Mouse (Mus musculus) large intestine, adult 2 months (tissue): ENCODE data around the gene Cyp4x1. TPM values are rescaled to one million over a fixed set of nuclear protein-coding genes. Genes with fewer than 3 reads are reported as not detected.
A peak's percentile ranks its signal among the peaks of the same experiment; 100 is the strongest.
"Not testable (repeated sequence)": the region's sequence is repeated elsewhere in the genome, so short reads cannot be mapped to it uniquely, and the experiment has no call there.

Experiments used
- DNase-seq: peaks from one replicate; pipeline ENCODE4 v3.0.0-alpha.2; 2012; ENCODE audit warnings: low read depth, low spot score
- WGBS: fragments of 180-500 bp; shearing (Covaris S2); methylation state at CpG from one replicate; pipeline ENCODE4 v1.1.7; 2018; 5-methylcytosine and 5-hydroxymethylcytosine counted together
- polyA plus RNA-seq: library from polyadenylated mRNA; depleted of rRNA; stranded (reverse); fragments of >200 nt; gene quantifications from 2 replicates; pipeline ENCODE4 v1.2.3, GENCODE M21; 2012; rRNA removed

Cyp4x1 gene
- 0.11 TPM in 2 replicates for polyA plus RNA-seq

GRCm38 (mm10) chr4:115133621-115134295, at the start of gene Cyp4x1:
Gene Cyp4x1 (minus strand): TSS chr4:115134281.
- no peak for DNase-seq
- WGBS, result 5% methylated on average over 29 of the region's 29 CpGs

DNA sequence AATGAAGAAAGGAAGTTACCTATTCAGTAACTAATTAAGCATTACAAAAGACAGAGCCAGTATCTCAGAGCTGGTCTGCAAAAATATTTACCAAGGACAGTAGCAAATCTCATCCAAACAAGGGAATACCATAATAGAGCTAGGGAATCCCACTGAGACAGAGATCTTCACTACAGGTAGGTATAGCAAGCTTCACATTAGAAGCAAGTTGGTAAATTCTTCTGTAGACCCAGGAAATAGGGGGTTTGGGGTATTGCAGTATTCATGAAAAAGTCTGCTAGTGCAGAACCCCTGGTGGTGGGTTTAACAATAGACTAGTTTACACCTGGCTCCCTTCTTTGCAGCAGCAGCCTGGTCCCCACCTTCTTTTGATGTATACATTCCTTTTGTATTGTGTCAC, 42.1 kb upstream of the Cyp4x1 start:
- DNase-seq, result not testable (repeated sequence)

DNA sequence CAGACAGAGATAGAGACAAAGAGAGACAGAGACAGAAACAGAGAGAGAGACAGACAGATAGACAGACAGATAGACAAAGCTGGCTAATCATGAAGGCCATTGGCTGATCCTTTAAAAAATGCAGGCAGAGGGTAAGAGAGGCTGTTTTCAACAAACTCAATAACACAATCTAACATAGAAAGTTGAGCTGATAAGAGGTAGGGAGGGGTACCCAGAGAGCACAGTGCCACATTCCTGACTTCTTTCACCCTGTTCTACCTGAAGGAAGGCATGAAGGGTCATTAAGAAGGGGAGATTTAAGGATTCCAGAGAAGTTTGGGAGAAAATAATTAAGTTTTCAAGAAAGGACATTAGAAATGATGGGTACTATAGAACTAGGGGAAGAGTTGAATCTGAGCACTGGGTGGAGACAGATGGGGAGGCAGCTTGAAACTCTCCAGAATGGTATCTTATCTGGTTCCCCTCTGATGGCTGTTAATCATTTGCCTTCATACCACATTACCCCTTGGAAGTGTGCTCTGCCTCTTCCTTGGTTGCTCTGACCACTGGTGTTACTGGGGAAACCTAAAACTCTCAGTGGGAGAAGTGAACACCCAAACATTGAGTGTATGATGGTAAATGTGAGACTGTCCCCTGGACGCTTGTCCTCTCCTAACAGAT, 40.7 kb upstream of the Cyp4x1 start:
- no peak for DNase-seq
- WGBS, result 69% methylated on average over 1 of the region's 1 CpGs

DNA sequence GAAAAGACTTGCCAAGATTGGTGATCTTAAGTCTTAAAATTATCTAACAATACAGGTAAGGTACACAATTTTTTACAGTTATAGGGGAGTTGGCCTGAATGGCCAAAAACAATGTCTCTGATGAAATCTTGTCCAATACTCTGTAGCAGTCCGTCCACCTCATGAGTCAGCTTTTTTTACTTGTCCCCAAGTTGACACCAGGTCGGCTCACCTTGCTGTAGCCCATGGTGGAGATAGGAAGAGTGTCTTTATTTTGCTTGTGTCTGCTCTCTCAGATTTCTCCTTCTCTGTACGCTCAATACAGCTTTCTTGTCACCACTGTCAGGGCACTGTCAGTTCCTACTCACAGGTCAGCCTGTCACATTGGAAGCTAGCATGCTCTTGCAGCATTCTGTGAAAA, 24.9 kb upstream of the Cyp4x1 start:
- not testable (repeated sequence) for DNase-seq
- 70% methylated on average over 3 of the region's 3 CpGs for WGBS

DNA sequence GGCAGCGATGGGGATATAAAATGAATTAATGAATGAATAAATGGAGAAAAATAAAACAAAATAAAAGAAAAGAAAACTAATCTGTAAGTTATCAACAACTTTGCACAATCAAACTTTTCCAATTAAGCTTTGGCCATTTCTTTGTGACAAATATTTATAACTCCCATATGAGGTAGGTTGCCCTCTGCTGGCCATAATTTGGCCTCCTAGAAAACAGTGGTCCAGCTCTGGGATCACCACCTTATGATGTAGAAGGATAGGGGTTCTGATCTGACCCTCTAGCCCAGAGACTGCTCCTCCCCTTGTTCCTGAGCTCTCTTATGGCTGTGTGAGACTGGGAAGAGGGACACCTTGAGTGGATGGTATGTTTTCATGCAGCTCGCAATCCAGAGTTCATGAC, 20.6 kb upstream of the Cyp4x1 start:
- no peak for DNase-seq
- 94% methylated on average over 2 of the region's 2 CpGs for WGBS

DNA sequence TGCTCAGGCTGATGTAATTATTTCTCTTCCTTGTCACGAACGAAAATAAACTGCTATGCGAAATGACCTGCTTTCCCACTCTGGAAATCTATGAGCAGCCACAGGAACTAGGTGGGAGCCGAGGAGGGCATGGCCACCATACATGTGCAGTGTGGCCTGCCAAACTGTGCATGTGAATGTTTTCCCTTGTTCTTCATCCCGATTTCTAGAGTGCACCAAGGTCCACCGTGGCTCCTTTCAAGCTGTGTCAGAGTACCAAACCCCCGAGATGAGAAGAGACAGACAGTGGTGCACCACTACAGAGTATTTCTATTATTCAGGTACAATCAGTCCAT, 182 bp upstream of the Cyp4x1 start:
- DNase-seq, result no peak
- 37% methylated on average over 7 of the region's 7 CpGs for WGBS

GRCm38 (mm10) chr4:115133085-115133484, 996 bp downstream of the Cyp4x1 start:
- WGBS, result 10% methylated on average over 5 of the region's 5 CpGs
- DNase-seq, result no peak

- DNase-seq, result no peak
Observed at GRCm38 (mm10) chr4:115124713-115125112, 9.4 kb downstream of the Cyp4x1 start.

- 68% methylated on average over 2 of the region's 2 CpGs for WGBS
- no peak for DNase-seq
Observed at GRCm38 (mm10) chr4:115123507-115123906, 10.6 kb downstream of the Cyp4x1 start.

GRCm38 (mm10) chr4:115121608-115122007, 12.5 kb downstream of the Cyp4x1 start:
- 26% methylated on average over 5 of the region's 5 CpGs for WGBS
- DNase-seq, result no peak

DNA sequence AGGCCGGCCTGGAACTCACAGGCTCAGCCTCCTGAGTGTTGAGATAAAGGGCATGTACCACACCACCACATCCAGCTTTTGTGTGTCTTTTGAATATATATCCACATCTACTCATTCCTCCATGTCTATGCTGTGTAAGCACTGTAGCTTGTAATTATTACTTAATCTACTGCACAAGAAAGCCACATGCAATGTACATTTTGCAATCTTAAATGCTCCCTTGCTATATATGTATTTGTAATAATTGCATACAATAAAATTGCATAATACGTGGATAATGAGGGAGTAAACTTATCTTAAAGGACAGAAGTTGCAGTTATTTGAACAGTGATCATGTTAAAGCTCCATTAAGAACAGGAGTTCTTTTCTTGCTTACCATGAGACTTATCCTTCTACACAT, 12.9 kb downstream of the Cyp4x1 start:
- DNase-seq, result no peak
- 56% methylated on average over 2 of the region's 2 CpGs for WGBS

DNA sequence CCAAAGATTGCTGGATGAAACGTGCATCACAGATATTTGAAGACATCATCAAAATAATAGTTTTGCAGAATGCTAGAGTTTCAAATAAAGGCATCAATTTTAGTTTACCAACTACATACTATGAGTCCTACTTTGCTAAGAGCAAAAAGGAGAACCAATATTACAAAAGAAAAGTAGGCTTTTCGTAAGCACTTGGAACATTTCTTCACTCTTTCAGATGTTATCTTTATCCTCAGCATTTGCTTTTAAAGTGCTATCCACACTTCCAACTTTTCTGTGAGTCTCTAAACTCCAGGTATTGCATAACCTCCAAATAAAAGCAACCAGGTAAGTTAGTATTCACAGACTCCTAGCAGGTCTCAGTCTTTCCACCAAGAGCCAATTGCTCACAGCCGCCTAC, 14.4 kb downstream of the Cyp4x1 start:
- 87% methylated on average over 3 of the region's 3 CpGs for WGBS
- DNase-seq, result no peak

GRCm38 (mm10) chr4:115113266-115113665, 20.8 kb downstream of the Cyp4x1 start:
- 59% methylated on average over 5 of the region's 5 CpGs for WGBS
- no peak for DNase-seq

- WGBS, result 16% methylated on average over 2 of the region's 2 CpGs
- DNase-seq, result no peak
Observed at GRCm38 (mm10) chr4:115111167-115111566, 22.9 kb downstream of the Cyp4x1 start.

DNA sequence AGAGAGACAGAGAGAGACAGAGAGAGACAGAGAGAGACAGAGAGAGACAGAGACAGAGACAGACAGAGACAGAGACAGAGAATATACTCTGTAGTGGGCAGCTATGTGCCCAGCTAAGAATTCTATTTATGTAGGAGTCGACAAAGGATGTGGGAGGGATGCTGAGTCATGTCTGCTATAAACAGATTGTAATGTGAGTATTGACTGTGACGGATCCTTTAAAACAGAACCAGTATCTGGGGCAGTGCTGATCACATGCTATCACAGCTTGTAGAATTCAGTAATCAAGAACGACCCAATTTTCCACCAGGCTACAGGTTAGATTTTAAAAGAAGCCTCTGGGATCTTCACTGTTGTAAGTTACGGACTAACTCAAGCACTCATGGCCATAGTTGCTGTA, 30.6 kb downstream of the Cyp4x1 start:
- 31% methylated on average over 4 of the region's 4 CpGs for WGBS
- no peak for DNase-seq

DNA sequence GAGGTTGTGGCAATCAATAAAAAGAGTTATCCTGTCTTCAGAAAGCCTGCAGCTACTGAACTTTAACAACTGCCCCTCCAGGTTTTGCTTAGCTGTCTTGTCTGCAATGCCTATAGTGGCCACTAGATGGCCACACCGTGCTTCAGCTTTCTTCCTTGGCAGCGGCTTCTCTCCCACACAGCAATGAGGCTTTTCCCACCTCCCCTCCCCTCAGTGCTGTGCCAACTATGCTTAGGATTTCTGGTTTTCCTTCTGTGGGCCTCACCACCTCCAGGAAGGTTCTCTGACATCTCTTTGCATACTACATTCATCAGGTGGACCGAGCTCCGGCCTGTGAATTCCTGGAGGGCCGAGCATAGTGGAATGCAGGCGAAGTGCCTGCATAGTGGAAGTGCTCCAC, 32.4 kb downstream of the Cyp4x1 start:
- no peak for DNase-seq
- WGBS, result 45% methylated on average over 6 of the region's 6 CpGs

DNA sequence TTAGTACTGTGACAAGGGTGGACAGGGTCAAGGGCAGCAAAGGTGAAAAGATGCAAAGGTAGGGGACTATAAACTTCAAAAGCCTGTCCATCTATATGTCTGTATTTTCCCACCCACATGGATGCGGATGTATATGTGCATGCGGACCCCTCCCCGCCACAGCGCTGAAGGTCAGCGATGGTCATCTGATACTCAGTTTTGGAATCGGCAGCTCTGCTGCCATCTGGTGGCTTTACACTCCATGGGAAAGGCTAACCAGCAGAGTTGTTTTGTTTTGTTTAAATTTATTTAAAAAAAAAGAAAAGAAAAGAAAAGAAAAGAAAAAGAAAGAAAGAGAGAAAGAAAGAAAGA, 37.0 kb downstream of the Cyp4x1 start:
- WGBS, result under 1% methylated on average over 6 of the region's 6 CpGs
- no peak for DNase-seq

GRCm38 (mm10) chr4:115096435-115097145, 37.5 kb downstream of the Cyp4x1 start:
- DNase-seq, result peak; percentile 67
- WGBS, result 9% methylated on average over 11 of the region's 11 CpGs

- no peak for DNase-seq
- 1% methylated on average over 30 of the region's 31 CpGs for WGBS
Observed at GRCm38 (mm10) chr4:115095671-115096434, 38.2 kb downstream of the Cyp4x1 start.

DNA sequence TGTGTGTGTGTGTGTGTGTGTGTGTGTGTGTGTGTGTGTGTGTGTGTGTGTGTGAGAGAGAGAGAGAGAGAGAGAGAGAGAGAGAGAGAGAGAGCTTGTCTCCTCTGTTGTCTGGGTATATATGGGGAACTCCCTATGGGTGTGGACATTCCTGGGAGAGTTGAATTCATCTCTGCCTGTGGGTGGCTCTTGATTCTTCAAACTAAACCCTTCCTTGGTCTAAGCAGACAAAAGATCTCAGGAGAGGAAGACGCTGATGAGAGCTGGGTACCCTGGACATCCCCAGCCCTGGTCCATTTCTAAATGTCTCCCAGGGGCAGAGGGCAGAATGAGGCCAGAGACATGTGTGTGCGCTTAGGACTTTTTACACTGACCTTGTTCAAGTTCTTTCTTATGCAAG, 40.0 kb downstream of the Cyp4x1 start:
- no peak for DNase-seq
- 71% methylated on average over 2 of the region's 2 CpGs for WGBS
